Mouse (Mus musculus) frontal cortex, postnatal 10 days (tissue): ENCODE measurements around the gene Cd59a.

Source experiments
- DNase-seq, 2 experiments: peaks; one replicate each; pipeline ENCODE4 v3.0.0; 2022; ENCODE audit warnings: low spot score in 2 of 2, mixed read lengths in 1 of 2

Cd59a gene

GRCm38 (mm10) chr2:104135920-104136319, 40.3 kb downstream of the Cd59a start:
- DNase-seq, result no peak

- no peak for DNase-seq
These were observed 46.5 kb downstream of the Cd59a start for GRCm38 (mm10) chr2:104142140-104142539.

- no peak for DNase-seq
These were observed 48.4 kb downstream of the Cd59a start for GRCm38 (mm10) chr2:104144004-104144403.

GRCm38 (mm10) chr2:104145983-104146382, 50.4 kb downstream of the Cd59a start:
- DNase-seq, result no peak

- no peak for DNase-seq
These were observed 52.4 kb downstream of the Cd59a start for GRCm38 (mm10) chr2:104147910-104148561.

GRCm38 (mm10) chr2:104150608-104151397, 55.2 kb downstream of the Cd59a start:
- DNase-seq, result no peak

GRCm38 (mm10) chr2:104153345-104153744, 57.7 kb downstream of the Cd59a start:
- DNase-seq, result no peak

- no peak for DNase-seq
These were observed 58.3 kb downstream of the Cd59a start for GRCm38 (mm10) chr2:104153876-104154275.

- DNase-seq, result no peak
These were observed 62.2 kb downstream of the Cd59a start for GRCm38 (mm10) chr2:104157831-104158230.

GRCm38 (mm10) chr2:104163418-104163817, 67.8 kb downstream of the Cd59a start:
- no peak for DNase-seq

GRCm38 (mm10) chr2:104163978-104164487, 68.4 kb downstream of the Cd59a start:
- no peak for DNase-seq
